Mouse (Mus musculus) bone marrow macrophage, adult 2 months (primary cell): ENCODE measurements around the gene Thsd7a.

Experiments used
- CTCF ChIP-seq: IDR thresholded peaks from 2 replicates; pipeline ENCODE4 v1.5.1; 2012; ENCODE audit warnings: low read depth, mild to moderate bottlenecking, low read length, moderate library complexity
- POLR2A ChIP-seq: IDR thresholded peaks from 2 replicates; pipeline ENCODE4 v1.6.1; 2012; ENCODE audit warnings: mild to moderate bottlenecking, low read depth, low read length, borderline replicate concordance

DNA sequence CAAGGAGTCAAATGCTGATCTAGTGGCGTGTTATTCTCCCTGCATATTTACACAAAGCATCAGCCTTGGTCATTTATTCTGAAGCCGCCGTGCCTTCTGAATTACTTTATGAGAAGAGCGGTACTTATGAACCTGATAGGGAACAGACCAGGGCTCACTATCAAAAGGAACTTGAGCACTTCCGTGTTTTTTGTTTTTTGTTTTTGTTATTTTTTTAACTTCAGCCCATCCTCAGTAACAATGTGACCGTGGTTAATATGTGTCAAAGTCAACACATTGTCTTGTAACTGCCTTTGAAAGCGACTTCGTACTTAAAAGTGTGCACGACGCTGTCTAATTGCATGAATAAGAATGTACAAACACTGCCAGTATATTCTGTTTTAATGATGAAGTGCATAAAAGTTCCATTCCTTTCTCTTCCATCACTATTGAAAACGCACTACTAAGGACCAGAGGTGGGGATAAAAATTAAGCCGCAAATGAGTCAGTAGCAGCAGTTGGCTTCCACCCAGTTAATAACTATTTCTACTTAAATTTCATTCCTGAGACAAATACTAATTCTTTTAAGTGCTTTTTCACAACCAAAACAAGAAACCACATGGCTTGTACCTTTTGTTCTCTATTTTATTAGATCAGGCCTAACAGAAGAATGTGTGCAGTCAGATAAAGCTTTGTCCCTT lies 461 bp upstream of the Thsd7a start:
- TF ChIP-seq CTCF: no peak
- TF ChIP-seq POLR2A: no peak
